In genomic region chr4:139129806-139130700, GRCm38 (mm10) we compare ENCODE assay signal across 8 mouse cellular contexts. TPM values are rescaled to one million over a fixed set of nuclear protein-coding genes. Genes with fewer than 3 reads are reported as not detected.
A peak's percentile ranks its signal among the peaks of the same experiment; 100 is the strongest.
DNase-seq lines count a peak whose midpoint lies in the region; ATAC-seq and TF ChIP-seq lines count a peak whose summit lies in the region.

No protein-coding gene starts in this region.

- H3K4me1 ChIP-seq in heart, adult 2 months (ENCODE audit: control insufficient read depth, insufficient read depth, low read length), result peaks cover 6% of the 10 kb centered on the region
- peaks cover 24% of the 10 kb centered on the region for H3K4me1 ChIP-seq in kidney, embryonic 15.5 days
- peaks cover 3% of the 10 kb centered on the region for H3K4me1 ChIP-seq in lung, adult 2 months (ENCODE audit: control insufficient read depth, insufficient read depth, low read length)
- H3K4me1 ChIP-seq in olfactory bulb, adult 2 months (ENCODE audit: control insufficient read depth, insufficient read depth, low read length), result peaks cover 12% of the 10 kb centered on the region

- TF ChIP-seq CTCF in C2C12 (IDR thresholded peaks at IDR 0.05; ENCODE audit: control insufficient read depth, insufficient read depth, insufficient read length), result no peak
- no peak for TF ChIP-seq CTCF in heart, adult 2 months (IDR thresholded peaks at IDR 0.05)
- no peak for TF ChIP-seq CTCF in lung, adult 2 months (IDR thresholded peaks at IDR 0.05; ENCODE audit: insufficient read depth, low read length)
- 0 out of 2 replicates have a peak, but pooled peaks have one; percentile 6 for TF ChIP-seq CTCF in olfactory bulb, adult 2 months (IDR thresholded peaks at IDR 0.05; ENCODE audit: insufficient read depth, low read depth, low read length)

- peak; percentile 72; the same call in 1 of the 2 replicates for ATAC-seq in kidney, embryonic 15.5 days (replicated peaks; ENCODE audit: low FRiP score)

- peaks cover 58% of the 10 kb centered on the region for H3K79me2 ChIP-seq in C2C12 (ENCODE audit: control insufficient read depth, insufficient read depth)
- H3K79me2 ChIP-seq in heart, adult 2 months (replicated peaks; ENCODE audit: control insufficient read depth, insufficient read depth, low read length), result peaks cover 17% of the 10 kb centered on the region

- H3K9ac ChIP-seq in heart, adult 2 months (ENCODE audit: low read depth, low read length), result peak overlapping the region; percentile 91
- H3K9ac ChIP-seq in kidney, embryonic 15.5 days, result peak overlapping the region; percentile 87

- no peaks in the 10 kb centered on the region for H3K36me3 ChIP-seq in C2C12 (ENCODE audit: control insufficient read depth, insufficient read depth)
- H3K36me3 ChIP-seq in heart, adult 2 months (ENCODE audit: control insufficient read depth, insufficient read depth, low read length), result peaks cover 5% of the 10 kb centered on the region
- H3K36me3 ChIP-seq in kidney, embryonic 15.5 days, result peaks cover 10% of the 10 kb centered on the region; the same call in 1 of the 2 replicates

- no peaks in the 10 kb centered on the region for H3K9me3 ChIP-seq in kidney, embryonic 15.5 days (replicated peaks)

- peak overlapping the region; percentile 94 for H3K27ac ChIP-seq in heart, adult 2 months
- H3K27ac ChIP-seq in kidney, embryonic 15.5 days, result peak overlapping the region; percentile 94
- H3K27ac ChIP-seq in olfactory bulb, adult 2 months (ENCODE audit: insufficient read depth, low read depth, low read length), result peak overlapping the region; percentile 55

- TF ChIP-seq POLR2A in heart, adult 2 months (IDR thresholded peaks at IDR 0.05; ENCODE audit: insufficient read depth, low read depth, low read length), result no peak
- no peak for TF ChIP-seq POLR2A in lung, adult 2 months (IDR thresholded peaks at IDR 0.05; ENCODE audit: borderline replicate concordance, extremely low read depth, low read depth, low read length)
- TF ChIP-seq POLR2A in olfactory bulb, adult 2 months (IDR thresholded peaks at IDR 0.05; ENCODE audit: insufficient read depth, low read depth, low read length), result no peak

- peak; percentile 34 for DNase-seq in adrenal gland, adult 8-10 months
- no peak for DNase-seq in adrenal gland, adult 2 months
- peak; percentile 62 to 70 for DNase-seq in cerebellum, postnatal 10 days
- DNase-seq in heart, adult 2 months, result no peak
- DNase-seq in lung, adult 2 months, result peak; percentile 44

- H3K4me2 ChIP-seq in kidney, embryonic 15.5 days, result peak overlapping the region; percentile 82

- H3K4me3 ChIP-seq in C2C12 (ENCODE audit: insufficient read depth, poor library complexity, severe bottlenecking), result peak overlapping the region; percentile 90
- H3K4me3 ChIP-seq in heart, adult 2 months, result peak overlapping the region; percentile 94
- peak overlapping the region; percentile 76 for H3K4me3 ChIP-seq in kidney, embryonic 15.5 days (replicated peaks)
- H3K4me3 ChIP-seq in lung, adult 2 months (replicated peaks; ENCODE audit: extremely low read depth, low read depth, low read length), result peak overlapping the region; percentile 74
- peak overlapping the region; percentile 77 for H3K4me3 ChIP-seq in olfactory bulb, adult 2 months (ENCODE audit: insufficient read depth, low read depth, low read length)

- 2% methylated on average over 57 of the region's 57 CpGs for WGBS in heart, adult 2 months
- WGBS in kidney, embryonic 15.5 days, result 2% methylated on average over 57 of the region's 57 CpGs
- WGBS in lung, adult 2 months, result 2% methylated on average over 57 of the region's 57 CpGs
- WGBS in olfactory bulb, adult 2 months, result 2% methylated on average over 57 of the region's 57 CpGs

- TF ChIP-seq EP300 in heart, adult 2 months (IDR thresholded peaks at IDR 0.05; ENCODE audit: insufficient read depth, low read depth, low read length), result no peak

- H3K27me3 ChIP-seq in C2C12 (ENCODE audit: control insufficient read depth, insufficient read depth, insufficient read length), result no peaks in the 10 kb centered on the region
- no peaks in the 10 kb centered on the region for H3K27me3 ChIP-seq in heart, adult 2 months (ENCODE audit: control insufficient read depth, insufficient read depth, low read length)
- no peaks in the 10 kb centered on the region for H3K27me3 ChIP-seq in kidney, embryonic 15.5 days

- intact Hi-C loops in heart, adult 2 months (cut with DNase I), result loop anchor here (1.0 to 5.0 kb wide), 2 partner anchors 63 to 213 kb away; no protein-coding TSS in a partner anchor

- peak overlapping the region; percentile 91 for H3ac ChIP-seq in C2C12 (ENCODE audit: control insufficient read depth, insufficient read length, low read depth)

- peaks cover 51% of the 10 kb centered on the region for H3K79me3 ChIP-seq in C2C12 (ENCODE audit: low read depth)

TF ChIP-seq in C2C12, 6 proteins besides CTCF, POLR2A, EP300 and RAD21:
- TF ChIP-seq CEBPB (IDR thresholded peaks at IDR 0.05; ENCODE audit: low read depth) (no peak), MAX (IDR thresholded peaks at IDR 0.05) (no peak), MYOG (IDR thresholded peaks at IDR 0.05; ENCODE audit: control insufficient read depth, extremely low read depth, insufficient read length) (no peak), MYOD1 (IDR thresholded peaks at IDR 0.05; ENCODE audit: control insufficient read depth, insufficient read length, low read depth) (no peak), FOSL1 (IDR thresholded peaks at IDR 0.05; ENCODE audit: insufficient read depth, low read length, poor library complexity, severe bottlenecking) (no peak), USF1 (IDR thresholded peaks at IDR 0.05; ENCODE audit: low read depth) (no peak)
TF ChIP-seq in C2C12: peak in this region for 0.

RNA-seq across cellular contexts. Expression of gene Minos1, which starts 0.9 kb away (rescaled TPM):
- total RNA-seq in adrenal gland, adult 8-10 months (2022), result 100 to 1,000 TPM; 273 to 460 (median 363) TPM
- 100 to 1,000 TPM; 333 to 412 TPM for total RNA-seq in adrenal gland, adult 2 months (2021)
- polyA plus RNA-seq in adrenal gland, adult 2 months (2012; rRNA removed), result 26.7 and 38.9 TPM in 2 replicates
- 246 TPM for polyA plus RNA-seq in C2C12 (2012; fragmentation: generic; extraction: Trizol)
- total RNA-seq in heart, adult 2 months (2021), result 100 to 1,000 TPM; 586 to 660 TPM
- polyA plus RNA-seq in heart, adult 2 months (2012; rRNA removed), result 203 and 282 TPM in 2 replicates
- polyA plus RNA-seq in kidney, embryonic 15.5 days (2015; fragmentation: Nextera tagmentation; extraction: Ambion mirVana), result 522 and 595 TPM in 2 replicates
- 29.7 and 37.7 TPM in 2 replicates for polyA plus RNA-seq in lung, adult 2 months (2012; rRNA removed)
- not detected in 2 replicates for polyA plus RNA-seq in olfactory bulb, adult 2 months (2012; ENCODE audit: insufficient read depth, insufficient read length, low replicate concordance, missing spikeins)

RNA-seq across cellular contexts. Expression of gene Nbl1, which starts 37.3 kb away (rescaled TPM):
- total RNA-seq in adrenal gland, adult 8-10 months (2022), result 10 to 100 TPM; 55.4 to 73.9 (median 64.2) TPM
- total RNA-seq in adrenal gland, adult 2 months (2021), result 10 to 100 TPM; 44.0 to 64.4 TPM
- 135 and 182 TPM in 2 replicates for polyA plus RNA-seq in adrenal gland, adult 2 months (2012; rRNA removed)
- polyA plus RNA-seq in C2C12 (2012; fragmentation: generic; extraction: Trizol), result 61.3 TPM
- 10 to 100 TPM; 21.9 to 24.0 TPM for total RNA-seq in heart, adult 2 months (2021)
- 29.1 and 32.9 TPM in 2 replicates for polyA plus RNA-seq in heart, adult 2 months (2012; rRNA removed)
- 28.4 and 35.7 TPM in 2 replicates for polyA plus RNA-seq in kidney, embryonic 15.5 days (2015; fragmentation: Nextera tagmentation; extraction: Ambion mirVana)
- polyA plus RNA-seq in lung, adult 2 months (2012; rRNA removed), result 330 and 497 TPM in 2 replicates
- not detected in 2 replicates for polyA plus RNA-seq in olfactory bulb, adult 2 months (2012; ENCODE audit: insufficient read depth, insufficient read length, low replicate concordance, missing spikeins)

RNA-seq across cellular contexts. Expression of gene Htr6, which starts 54.7 kb away (rescaled TPM):
- under 1 TPM; 0.48 to 0.99 (median 0.84) TPM for total RNA-seq in adrenal gland, adult 8-10 months (2022)
- total RNA-seq in adrenal gland, adult 2 months (2021), result under 1 TPM; 0.14 to 0.41 TPM
- 1.1 and 1.3 TPM in 2 replicates for polyA plus RNA-seq in adrenal gland, adult 2 months (2012; rRNA removed)
- 0.02 TPM for polyA plus RNA-seq in C2C12 (2012; fragmentation: generic; extraction: Trizol)
- not detected for total RNA-seq in heart, adult 2 months (2021)
- polyA plus RNA-seq in heart, adult 2 months (2012; rRNA removed), result not detected in 2 replicates
- not detected in 2 replicates for polyA plus RNA-seq in kidney, embryonic 15.5 days (2015; fragmentation: Nextera tagmentation; extraction: Ambion mirVana)
- polyA plus RNA-seq in lung, adult 2 months (2012; rRNA removed), result 0.19 and 0.22 TPM in 2 replicates
- polyA plus RNA-seq in olfactory bulb, adult 2 months (2012; ENCODE audit: insufficient read depth, insufficient read length, low replicate concordance, missing spikeins), result not detected in 2 replicates

Comparison
In these comparisons a context has a peak if more than half of its experiments do, and no peak if none do; other contexts are left out.
1. DNase-seq: peak in adrenal gland, adult 8-10 months (single experiment), cerebellum, postnatal 10 days (2 of 2) and lung, adult 2 months (single experiment); none in adrenal gland, adult 2 months (single experiment) and heart, adult 2 months (0 of 2).
2. RNA of gene Minos1, which starts 0.9 kb away (polyA plus RNA-seq): 522 to 595 TPM in kidney, embryonic 15.5 days, 246 TPM in C2C12 (single experiment), 203 to 282 TPM in heart, adult 2 months, 29.7 to 37.7 TPM in lung, adult 2 months and 26.7 to 38.9 TPM in adrenal gland, adult 2 months; not detected in olfactory bulb, adult 2 months; every median in the first group is over 10 times any median in the second.
3. RNA of gene Nbl1, which starts 37.3 kb away (polyA plus RNA-seq): 330 to 497 TPM in lung, adult 2 months, 135 to 182 TPM in adrenal gland, adult 2 months, 61.3 TPM in C2C12 (single experiment), 28.4 to 35.7 TPM in kidney, embryonic 15.5 days and 29.1 to 32.9 TPM in heart, adult 2 months; not detected in olfactory bulb, adult 2 months; every median in the first group is over 10 times any median in the second.
4. Peak in every context shown above with its lines, with median percentiles within 50 percentile points of each other: H3K4me3 ChIP-seq and H3K27ac ChIP-seq.